17 mouse cellular contexts compared by ENCODE assay signal in the genomic region with DNA sequence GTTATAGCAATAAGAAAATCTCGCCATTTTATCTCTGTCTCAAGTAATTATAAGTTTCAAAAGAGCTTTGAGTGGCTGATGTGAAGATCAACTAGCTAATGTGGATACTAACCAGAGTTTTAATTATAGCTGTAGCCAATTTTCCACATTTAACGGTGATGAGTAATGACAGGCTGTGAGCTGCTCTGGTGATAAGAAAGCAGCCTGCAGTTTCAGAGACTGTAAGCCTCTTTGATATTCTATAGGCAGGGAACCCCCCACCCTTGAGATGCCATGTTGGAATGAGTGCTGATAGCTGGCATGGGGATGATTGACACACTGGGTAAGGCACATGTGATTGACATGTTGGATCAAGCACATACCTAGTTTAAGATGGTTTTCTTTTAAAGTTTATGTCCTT.
DNase-seq lines count a peak whose midpoint lies in the region; ATAC-seq and TF ChIP-seq lines count a peak whose summit lies in the region.
"Had no signal": no experiment of that assay in that cellular context is flagged by ENCODE, and none has a peak within 500 bp of the region (broad histone marks: within the 10 kb centered on the region; RNA-seq: fewer than 3 reads in every experiment).

No protein-coding gene starts in this region.

- H3K9me3 ChIP-seq in heart, embryonic 12.5 days (replicated peaks): no peaks in the 10 kb centered on the region
- H3K9me3 ChIP-seq in heart, embryonic 11.5 days (replicated peaks; ENCODE audit: control insufficient read depth, low read length): no peaks in the 10 kb centered on the region
- H3K9me3 ChIP-seq in midbrain, embryonic 16.5 days (replicated peaks; ENCODE audit: control insufficient read depth, low read length, poor library complexity, severe bottlenecking): no peaks in the 10 kb centered on the region
- H3K9me3 ChIP-seq in midbrain, postnatal 0 days (ENCODE audit: low read length): no peaks in the 10 kb centered on the region
- H3K9me3 ChIP-seq: embryonic facial prominence, embryonic 10.5 days; forebrain, embryonic 15.5 days had no signal

- H3K27me3 ChIP-seq in heart, embryonic 12.5 days (replicated peaks): no peaks in the 10 kb centered on the region
- H3K27me3 ChIP-seq in heart, embryonic 11.5 days (ENCODE audit: control insufficient read depth, insufficient read depth, low read length): no peaks in the 10 kb centered on the region
- no peaks in the 10 kb centered on the region for H3K27me3 ChIP-seq in midbrain, embryonic 16.5 days (ENCODE audit: control insufficient read depth, insufficient read depth, low read depth, low read length)
- H3K27me3 ChIP-seq in midbrain, postnatal 0 days (ENCODE audit: insufficient read depth, low read length): no peaks in the 10 kb centered on the region
- H3K27me3 ChIP-seq: forebrain, embryonic 15.5 days had no signal

- H3K4me2 ChIP-seq in heart, embryonic 12.5 days: 0 out of 2 replicates have a peak overlapping the region, but pooled peaks have one; percentile 14
- no peak overlapping the region for H3K4me2 ChIP-seq in heart, embryonic 11.5 days
- no peak overlapping the region for H3K4me2 ChIP-seq in midbrain, embryonic 16.5 days (ENCODE audit: low read length)
- H3K4me2 ChIP-seq in midbrain, postnatal 0 days (ENCODE audit: low read depth, low read length, poor library complexity, severe bottlenecking): no peak overlapping the region
- H3K4me2 ChIP-seq: forebrain, embryonic 15.5 days had no signal

- TF ChIP-seq CTCF in midbrain, postnatal 0 days (IDR thresholded peaks at IDR 0.05): no peak

- no peak for DNase-seq in midbrain, postnatal 0 days (ENCODE audit: low spot score)
- peak; percentile 64 for DNase-seq in retina, embryonic 14.5 days (ENCODE audit: low spot score)
- DNase-seq in embryo, embryonic 9.5 days (ENCODE audit: extremely low spot score): no peak
- DNase-seq: adrenal gland, postnatal 14 days; cerebellum, adult 18-20 months; cerebellum, adult 9-11 months; cerebellum, postnatal 36 days; gastrocnemius, postnatal 36 days; heart, adult 2 months; heart, postnatal 36 days; kidney, adult 11 months had no signal

- no peaks in the 10 kb centered on the region for H3K36me3 ChIP-seq in heart, embryonic 12.5 days
- H3K36me3 ChIP-seq in heart, embryonic 11.5 days (ENCODE audit: control insufficient read depth, insufficient read depth, low read length): no peaks in the 10 kb centered on the region
- peaks cover 1% of the 10 kb centered on the region; the same call in 1 of the 2 replicates for H3K36me3 ChIP-seq in midbrain, embryonic 16.5 days (ENCODE audit: control insufficient read depth, insufficient read depth, low read length)
- H3K36me3 ChIP-seq in midbrain, postnatal 0 days (ENCODE audit: insufficient read depth, low read length): 0 out of 2 replicates have a peak, but pooled peaks cover 6% of the 10 kb centered on the region

- H3K4me1 ChIP-seq in heart, embryonic 12.5 days (replicated peaks): peaks cover 16% of the 10 kb centered on the region
- H3K4me1 ChIP-seq in heart, embryonic 11.5 days (ENCODE audit: control insufficient read depth, insufficient read depth, low read length): peaks cover 14% of the 10 kb centered on the region
- H3K4me1 ChIP-seq in midbrain, embryonic 16.5 days (ENCODE audit: control insufficient read depth, insufficient read depth, low read length): peaks cover 7% of the 10 kb centered on the region; the same call in 1 of the 2 replicates
- H3K4me1 ChIP-seq in midbrain, postnatal 0 days (ENCODE audit: insufficient read depth, low read length): peaks cover under 1% of the 10 kb centered on the region; the same call in 1 of the 2 replicates

- WGBS in heart, embryonic 12.5 days: 18% methylated on average over 2 of the region's 2 CpGs
- WGBS in heart, embryonic 11.5 days (ENCODE audit: insufficient replicate concordance): 14% methylated on average over 2 of the region's 2 CpGs
- 72% methylated on average over 2 of the region's 2 CpGs for WGBS in midbrain, embryonic 16.5 days
- 63% methylated on average over 2 of the region's 2 CpGs for WGBS in midbrain, postnatal 0 days

- no peak overlapping the region for H3K4me3 ChIP-seq in heart, embryonic 12.5 days
- no peak overlapping the region for H3K4me3 ChIP-seq in heart, embryonic 11.5 days (ENCODE audit: low read depth, low read length)
- H3K4me3 ChIP-seq in midbrain, embryonic 16.5 days (ENCODE audit: low read depth, low read length): no peak overlapping the region
- H3K4me3 ChIP-seq in midbrain, postnatal 0 days (ENCODE audit: low read depth, low read length): no peak overlapping the region
- H3K4me3 ChIP-seq: embryonic facial prominence, embryonic 10.5 days; forebrain, embryonic 15.5 days; heart, adult 2 months had no signal

- no peak for ATAC-seq in heart, embryonic 12.5 days (ENCODE audit: insufficient number of reproducible peaks, low FRiP score)
- ATAC-seq in heart, embryonic 11.5 days (replicated peaks; ENCODE audit: insufficient number of reproducible peaks, low FRiP score, low TSS enrichment): no peak
- ATAC-seq in midbrain, embryonic 16.5 days: 0 out of 2 replicates have a peak, but pooled peaks have one; percentile 51
- ATAC-seq in midbrain, postnatal 0 days (ENCODE audit: low FRiP score): no peak
- ATAC-seq: forebrain, embryonic 15.5 days; hindbrain, postnatal 0 days had no signal

- H3K9ac ChIP-seq in heart, embryonic 12.5 days: no peak overlapping the region
- H3K9ac ChIP-seq in heart, embryonic 11.5 days (ENCODE audit: low read depth, low read length): no peak overlapping the region
- H3K9ac ChIP-seq in midbrain, embryonic 16.5 days (ENCODE audit: low read depth, low read length): no peak overlapping the region
- H3K9ac ChIP-seq in midbrain, postnatal 0 days (replicated peaks; ENCODE audit: low read length, poor library complexity, severe bottlenecking): no peak overlapping the region
- H3K9ac ChIP-seq: forebrain, embryonic 15.5 days had no signal

- no peak overlapping the region for H3K27ac ChIP-seq in heart, embryonic 12.5 days (ENCODE audit: poor library complexity, severe bottlenecking)
- no peak overlapping the region for H3K27ac ChIP-seq in heart, embryonic 11.5 days (ENCODE audit: low read depth, low read length)
- no peak overlapping the region for H3K27ac ChIP-seq in midbrain, embryonic 16.5 days (ENCODE audit: low read length)
- H3K27ac ChIP-seq in midbrain, postnatal 0 days (ENCODE audit: low read depth, low read length): no peak overlapping the region
- H3K27ac ChIP-seq: embryonic facial prominence, embryonic 10.5 days; forebrain, embryonic 15.5 days; heart, adult 2 months; hindbrain, postnatal 0 days had no signal
